Mouse (Mus musculus) G1E (cell line): Measurements from ENCODE around the gene Kank1.

Experiments used
- CTCF ChIP-seq: IDR thresholded peaks from 2 replicates; pipeline ENCODE4 v1.5.1; 2012; ENCODE audit warnings: low read depth, low read length, inconsistent platforms, mixed read lengths
- GATA1 ChIP-seq: IDR thresholded peaks from 2 replicates; pipeline ENCODE4 v1.6.1; 2012; ENCODE audit warnings: borderline replicate concordance, low read length, inconsistent platforms, mixed read lengths
- POLR2AphosphoS5 ChIP-seq: IDR thresholded peaks from 2 replicates; pipeline ENCODE4 v1.6.1; 2012; ENCODE audit warnings: low read depth, low read length, inconsistent platforms; ENCODE audit not compliant: insufficient replicate concordance
- TAL1 ChIP-seq: conservative IDR thresholded peaks from 2 replicates; pipeline ENCODE4 v1.6.1; 2012; ENCODE audit warnings: low read depth, low read length, inconsistent platforms, mixed read lengths

GRCm38 (mm10) chr19:25396709-25397266 is 160.0 kb downstream of the Kank1 start:
- TF ChIP-seq CTCF (no peak), GATA1 (no peak), POLR2AphosphoS5 (no peak), TAL1 (no peak)
